In the genomic region with DNA sequence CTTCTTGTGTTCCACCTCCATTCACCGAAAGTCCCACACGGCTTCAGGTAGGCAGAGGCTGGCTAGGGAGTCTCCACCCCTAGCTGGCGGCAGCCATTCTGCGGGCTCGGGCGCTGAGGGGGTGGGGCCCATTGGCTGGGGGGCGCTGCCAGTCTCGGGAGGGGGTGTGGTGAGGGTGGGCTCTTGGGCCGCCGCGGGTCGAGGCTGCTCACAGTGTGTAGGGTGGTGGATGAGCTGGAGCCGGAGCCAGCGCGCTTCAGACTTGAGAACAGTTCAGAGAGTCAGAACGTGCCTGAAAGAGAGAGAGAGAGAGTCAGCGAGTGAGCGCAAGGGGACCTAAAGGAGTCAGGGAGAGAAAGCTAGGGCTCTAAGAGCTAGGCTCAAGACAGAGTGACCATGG, we compare ENCODE assay signal across 8 mouse cellular contexts. TPM values are rescaled to one million over a fixed set of nuclear protein-coding genes. Genes with fewer than 3 reads are reported as not detected.
DNase-seq lines count a peak whose midpoint lies in the region; ATAC-seq and TF ChIP-seq lines count a peak whose summit lies in the region.

No protein-coding gene starts in this region.

- DNase-seq in adrenal gland, postnatal 10 days: peak; percentile 74
- peak; percentile 86 for DNase-seq in forebrain, embryonic 11.5 days (ENCODE audit: low spot score)
- peak; percentile 32 to 36 for DNase-seq in left cerebral cortex, adult 2 months (ENCODE audit: extremely low spot score in 1 of 2, low spot score in 2 of 2)
- peak; percentile 73 to 80 for DNase-seq in lung, postnatal 4 days
- peak; percentile 29 for DNase-seq in retina, postnatal 7 days (ENCODE audit: low read depth, low spot score)
- peak; percentile 69 for DNase-seq in urinary bladder, postnatal 14 days (ENCODE audit: low spot score)

- no peak for TF ChIP-seq EP300 in ES-Bruce4 (IDR thresholded peaks at IDR 0.05; ENCODE audit: insufficient read depth, low read depth, low read length)

- ATAC-seq in forebrain, embryonic 11.5 days (replicated peaks; ENCODE audit: low FRiP score): peak; percentile 99
- peak; percentile 97 for ATAC-seq in hindbrain, embryonic 12.5 days (ENCODE audit: low FRiP score)

- WGBS in forebrain, embryonic 11.5 days: 23% methylated on average over 16 of the region's 18 CpGs
- WGBS in hindbrain, embryonic 12.5 days: 31% methylated on average over 18 of the region's 18 CpGs

- intact Hi-C loops in left cerebral cortex, adult 2 months (cut with DNase I): no loop called here

- no peaks in the 10 kb centered on the region for H3K36me3 ChIP-seq in ES-Bruce4 (ENCODE audit: control insufficient read depth, insufficient read depth, low read length, poor library complexity, severe bottlenecking)
- no peaks in the 10 kb centered on the region for H3K36me3 ChIP-seq in forebrain, embryonic 11.5 days (ENCODE audit: control insufficient read depth, insufficient read depth, low read length)
- no peaks in the 10 kb centered on the region for H3K36me3 ChIP-seq in hindbrain, embryonic 12.5 days

- H3K9me3 ChIP-seq in ES-Bruce4 (replicated peaks; ENCODE audit: control insufficient read depth, insufficient read depth, low read length, poor library complexity, severe bottlenecking): no peaks in the 10 kb centered on the region
- H3K9me3 ChIP-seq in forebrain, embryonic 11.5 days (ENCODE audit: control insufficient read depth, low read length): no peaks in the 10 kb centered on the region
- H3K9me3 ChIP-seq in hindbrain, embryonic 12.5 days (replicated peaks): no peaks in the 10 kb centered on the region

- no peak for TF ChIP-seq CTCF in ES-Bruce4 (IDR thresholded peaks at IDR 0.05; ENCODE audit: low read depth, low read length)
- TF ChIP-seq CTCF in left cerebral cortex, adult 2 months (IDR thresholded peaks at IDR 0.05): no peak

- no peak overlapping the region for H3K27ac ChIP-seq in ES-Bruce4 (ENCODE audit: insufficient read depth, low read length)
- H3K27ac ChIP-seq in forebrain, embryonic 11.5 days (ENCODE audit: low read depth, low read length): no peak overlapping the region
- H3K27ac ChIP-seq in hindbrain, embryonic 12.5 days: peak overlapping the region; percentile 40; the same call in 1 of the 2 replicates
- H3K27ac ChIP-seq in left cerebral cortex, adult 2 months: no peak overlapping the region

- peak overlapping the region; percentile 85 for H3K4me3 ChIP-seq in ES-Bruce4 (ENCODE audit: low read depth, low read length)
- peak overlapping the region; percentile 46 for H3K4me3 ChIP-seq in forebrain, embryonic 11.5 days (ENCODE audit: low read depth, low read length)
- H3K4me3 ChIP-seq in hindbrain, embryonic 12.5 days: peak overlapping the region; percentile 45
- H3K4me3 ChIP-seq in left cerebral cortex, adult 2 months: peak overlapping the region; percentile 43

- H3K4me1 ChIP-seq in ES-Bruce4 (ENCODE audit: control insufficient read depth, insufficient read depth, low read length): no peaks in the 10 kb centered on the region
- H3K4me1 ChIP-seq in forebrain, embryonic 11.5 days (replicated peaks; ENCODE audit: control insufficient read depth, insufficient read depth, low read length): no peaks in the 10 kb centered on the region
- H3K4me1 ChIP-seq in hindbrain, embryonic 12.5 days: no peaks in the 10 kb centered on the region

- H3K4me2 ChIP-seq in forebrain, embryonic 11.5 days (ENCODE audit: low read depth, low read length, severe bottlenecking): peak overlapping the region; percentile 56
- peak overlapping the region; percentile 62 for H3K4me2 ChIP-seq in hindbrain, embryonic 12.5 days (replicated peaks)

- H3K9ac ChIP-seq in ES-Bruce4 (ENCODE audit: low read depth, poor library complexity, severe bottlenecking): peak overlapping the region; percentile 33; the same call in 1 of the 2 replicates
- H3K9ac ChIP-seq in forebrain, embryonic 11.5 days (ENCODE audit: low read length): peak overlapping the region; percentile 39; the same call in 1 of the 2 replicates
- H3K9ac ChIP-seq in hindbrain, embryonic 12.5 days: peak overlapping the region; percentile 56; the same call in 1 of the 2 replicates

- H3K27me3 ChIP-seq in ES-Bruce4 (ENCODE audit: control insufficient read depth, insufficient read depth, low read length, poor library complexity, severe bottlenecking): no peaks in the 10 kb centered on the region
- no peaks in the 10 kb centered on the region for H3K27me3 ChIP-seq in forebrain, embryonic 11.5 days (ENCODE audit: control insufficient read depth, insufficient read depth, low read length)
- no peaks in the 10 kb centered on the region for H3K27me3 ChIP-seq in hindbrain, embryonic 12.5 days

- TF ChIP-seq POLR2A in ES-Bruce4 (IDR thresholded peaks at IDR 0.05; ENCODE audit: insufficient read depth, low read length): no peak

RNA-seq across cellular contexts. Expression of gene Dach2, which starts 0.7 kb away (rescaled TPM):
- 0.58 and 0.63 TPM in 2 replicates for polyA plus RNA-seq in ES-Bruce4 (2011; ENCODE audit: insufficient read depth, insufficient read length, low read depth, missing spikeins)
- total RNA-seq in adrenal gland, postnatal 10 days (2021): 1 to 10 TPM in 1 of 2 experiments, under 1 TPM in 1; 0.81 to 1.5 TPM
- polyA plus RNA-seq in forebrain, embryonic 11.5 days (2014; fragmentation: Nextera tagmentation; extraction: Ambion mirVana): 8.9 and 10.0 TPM in 2 replicates
- 14.8 and 20.0 TPM in 2 replicates for polyA plus RNA-seq in hindbrain, embryonic 12.5 days (2016; fragmentation: Nextera tagmentation; extraction: Ambion mirVana)
- total RNA-seq in left cerebral cortex, adult 2 months (2021): under 1 TPM; 0.45 to 0.49 TPM

Comparison
In these comparisons a context has a peak if more than half of its experiments do, and no peak if none do; other contexts are left out.
1. DNase-seq: peak in every context shown above with its lines; median percentile 86 in forebrain, embryonic 11.5 days; 76 in lung, postnatal 4 days; 74 in adrenal gland, postnatal 10 days; 69 in urinary bladder, postnatal 14 days; 34 in left cerebral cortex, adult 2 months; 29 in retina, postnatal 7 days.